Mouse (Mus musculus): ENCODE data around the gene Clic3.
"Not testable (repeated sequence)": the region's sequence is repeated elsewhere in the genome, so short reads cannot be mapped to it uniquely, and the experiment has no call there.

Clic3 gene

GRCm38 (mm10) chr2:25456205-25456953, at the start of gene Clic3:
TSS of gene Clic3 (plus strand) at chr2:25456838.
- no peak for DNase-seq (ENCODE audit: low spot score in 2 of 2)

- DNase-seq (ENCODE audit: low spot score in 2 of 2), result no peak
These were observed 47.7 kb upstream of the Clic3 start for GRCm38 (mm10) chr2:25408908-25409307.

DNA sequence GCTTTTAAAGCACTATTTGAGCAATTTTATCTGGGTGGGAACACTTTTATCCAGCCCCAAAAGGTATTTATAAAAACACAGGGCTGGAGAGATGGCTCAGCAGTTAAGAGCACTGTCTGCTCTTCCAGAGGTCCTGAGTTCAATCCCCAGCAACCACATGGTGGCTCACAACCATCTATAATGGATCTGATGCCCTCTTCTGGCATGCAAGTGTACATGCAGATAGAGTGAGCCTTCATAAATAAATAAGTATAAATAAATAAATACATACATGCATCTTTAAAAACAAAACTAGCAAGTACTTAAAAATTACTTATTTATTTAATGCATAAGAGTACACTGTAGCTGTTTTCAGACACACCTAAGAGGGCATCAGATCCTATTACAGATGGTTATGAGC, 43.2 kb upstream of the Clic3 start:
- not testable (repeated sequence) for DNase-seq (ENCODE audit: low spot score in 2 of 2)

DNA sequence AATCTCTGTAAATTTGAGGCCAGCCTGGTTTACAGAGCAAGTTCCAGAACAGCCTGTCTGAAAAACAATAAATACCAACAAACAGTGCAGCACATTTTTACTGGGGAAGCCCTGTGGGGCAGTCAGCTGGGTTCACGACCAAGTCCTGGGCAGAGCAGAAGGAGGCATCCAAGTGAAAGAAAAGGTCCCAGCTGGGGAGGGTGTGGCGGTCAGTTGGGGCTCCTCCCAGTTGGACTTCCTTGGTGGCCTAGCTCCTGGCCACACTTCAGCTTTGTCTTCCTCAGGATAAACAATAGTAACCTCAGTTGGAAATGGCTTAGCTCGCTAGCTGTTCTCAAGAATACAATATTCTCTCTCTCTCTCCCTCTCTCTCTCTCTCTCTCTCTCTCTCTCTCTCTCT, 39.2 kb upstream of the Clic3 start:
- DNase-seq (ENCODE audit: low spot score in 2 of 2), result peak in 1 of 2 experiments; percentile 34

GRCm38 (mm10) chr2:25421896-25422295, 34.7 kb upstream of the Clic3 start:
- peak in 1 of 2 experiments; percentile 62 for DNase-seq (ENCODE audit: low spot score in 2 of 2)

DNA sequence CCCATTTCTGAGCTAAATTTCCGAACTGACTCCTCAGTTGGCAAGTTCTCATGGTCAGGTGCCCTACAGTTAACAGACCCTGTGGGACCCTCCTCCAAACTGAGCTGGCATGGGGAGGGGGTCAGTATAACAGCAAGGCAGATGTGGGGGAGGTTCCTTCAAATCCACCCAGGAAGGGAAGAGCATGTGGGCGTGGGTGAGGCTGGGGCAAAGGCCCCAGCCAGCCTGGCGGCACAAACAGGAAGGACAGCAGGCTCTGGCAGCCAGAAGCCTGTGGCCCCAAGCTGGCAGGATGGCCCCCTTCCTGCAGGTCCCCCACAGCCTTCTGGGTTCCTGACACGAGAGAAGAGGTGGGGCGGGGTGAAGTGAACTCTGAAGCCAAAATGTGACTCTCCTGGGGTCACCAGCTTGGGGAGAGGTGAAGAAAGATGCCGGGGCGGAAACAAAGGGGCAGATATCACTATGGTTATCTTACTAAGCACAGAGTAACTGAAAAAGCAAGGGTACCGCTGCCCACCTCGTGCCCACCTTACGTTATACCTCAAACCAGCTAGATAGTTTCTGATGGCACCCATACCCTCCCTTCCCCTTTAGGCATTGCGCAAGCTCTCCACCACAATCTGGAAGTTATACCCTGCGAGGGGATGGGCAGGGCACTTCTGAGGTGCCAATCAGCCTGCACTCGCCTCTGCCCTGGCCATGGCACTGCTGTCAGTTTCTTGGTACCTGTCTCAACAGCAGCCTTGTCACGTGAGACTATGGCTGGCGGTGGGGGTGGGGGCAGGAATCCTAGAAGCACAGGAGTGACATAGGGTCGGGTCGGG, 33.8 kb upstream of the Clic3 start, which contains the start of gene Fut7:
Gene Fut7 (plus strand): TSS at position 681 of the 824 bp plus-strand sequence.
- no peak for DNase-seq (ENCODE audit: low spot score in 2 of 2)

DNA sequence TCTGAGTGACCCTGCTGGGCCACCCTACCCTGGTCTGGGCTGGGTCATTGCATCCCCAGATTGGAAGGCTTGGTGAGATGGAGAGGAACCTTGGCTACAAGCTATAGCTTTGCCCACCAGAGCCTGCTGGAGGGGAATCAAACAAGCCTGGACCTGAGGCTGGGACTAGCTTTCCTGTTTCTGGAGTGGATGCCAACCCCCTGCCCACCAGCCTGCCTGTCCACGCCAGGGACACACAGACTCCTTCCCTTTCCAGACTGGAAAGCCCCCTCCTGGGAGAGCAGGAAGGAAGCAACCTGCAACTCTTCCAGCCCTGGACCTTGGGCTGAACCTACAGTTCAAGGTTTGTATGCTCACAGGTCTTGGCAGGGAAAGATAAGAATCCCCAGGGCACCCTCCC, 33.0 kb upstream of the Clic3 start:
- DNase-seq (ENCODE audit: low spot score in 2 of 2), result no peak

DNA sequence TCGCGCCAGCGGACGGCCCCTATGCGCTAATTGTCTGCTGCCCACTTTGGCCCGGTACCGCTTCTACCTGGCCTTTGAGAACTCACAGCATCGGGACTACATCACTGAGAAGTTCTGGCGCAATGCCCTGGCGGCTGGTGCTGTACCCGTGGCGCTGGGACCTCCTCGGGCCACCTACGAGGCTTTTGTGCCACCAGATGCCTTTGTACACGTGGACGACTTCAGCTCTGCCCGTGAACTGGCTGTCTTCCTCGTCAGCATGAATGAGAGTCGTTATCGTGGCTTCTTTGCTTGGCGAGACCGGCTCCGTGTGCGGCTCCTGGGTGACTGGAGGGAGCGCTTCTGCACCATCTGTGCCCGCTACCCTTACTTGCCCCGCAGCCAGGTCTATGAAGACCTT, 31.2 kb upstream of the Clic3 start:
- DNase-seq (ENCODE audit: low spot score in 2 of 2), result no peak

DNA sequence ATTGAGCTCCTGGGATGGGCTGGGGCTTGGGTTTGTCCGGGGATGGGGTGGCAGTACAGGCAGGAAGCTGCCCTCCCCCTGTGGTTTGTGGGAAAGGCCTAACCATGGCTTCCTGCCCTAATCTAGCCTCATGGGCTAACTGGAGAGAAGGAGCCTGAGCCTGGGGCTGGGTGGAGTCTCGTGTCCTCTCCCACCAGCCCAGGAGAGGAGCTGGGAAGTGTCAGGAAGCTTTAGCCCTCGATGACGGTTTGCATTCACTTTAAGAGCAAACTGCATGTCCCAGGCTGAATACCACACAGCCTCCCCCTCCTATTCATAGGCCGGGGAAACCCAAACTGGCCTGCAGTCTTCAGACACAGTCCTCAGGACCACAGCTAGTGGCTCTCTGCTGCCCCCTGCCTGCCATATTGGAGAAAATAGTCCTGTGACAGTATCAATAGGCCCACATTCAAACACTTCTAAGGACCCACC, 29.9 kb upstream of the Clic3 start:
- peak in 1 of 2 experiments; percentile 73 for DNase-seq (ENCODE audit: low spot score in 2 of 2)

DNA sequence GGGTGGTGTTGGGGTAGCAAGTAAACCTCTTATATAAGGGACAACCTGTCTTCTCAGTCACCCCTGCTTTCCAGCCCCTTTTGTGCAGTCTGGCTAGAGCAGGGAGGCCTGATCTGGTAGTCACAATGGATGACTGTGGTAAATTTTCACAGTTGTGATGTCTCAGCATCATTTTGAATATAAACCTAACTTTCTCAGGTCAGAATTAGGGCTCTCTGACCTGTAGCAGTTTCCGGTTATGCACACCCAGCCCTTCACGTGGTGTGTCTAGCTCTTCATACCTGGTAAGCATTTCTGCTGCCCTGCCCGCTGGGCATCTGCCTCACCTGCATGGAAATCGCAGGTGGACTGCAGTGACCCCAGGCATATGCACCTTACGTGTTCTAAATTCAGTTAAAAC, 29.4 kb upstream of the Clic3 start:
- no peak for DNase-seq (ENCODE audit: low spot score in 2 of 2)

DNA sequence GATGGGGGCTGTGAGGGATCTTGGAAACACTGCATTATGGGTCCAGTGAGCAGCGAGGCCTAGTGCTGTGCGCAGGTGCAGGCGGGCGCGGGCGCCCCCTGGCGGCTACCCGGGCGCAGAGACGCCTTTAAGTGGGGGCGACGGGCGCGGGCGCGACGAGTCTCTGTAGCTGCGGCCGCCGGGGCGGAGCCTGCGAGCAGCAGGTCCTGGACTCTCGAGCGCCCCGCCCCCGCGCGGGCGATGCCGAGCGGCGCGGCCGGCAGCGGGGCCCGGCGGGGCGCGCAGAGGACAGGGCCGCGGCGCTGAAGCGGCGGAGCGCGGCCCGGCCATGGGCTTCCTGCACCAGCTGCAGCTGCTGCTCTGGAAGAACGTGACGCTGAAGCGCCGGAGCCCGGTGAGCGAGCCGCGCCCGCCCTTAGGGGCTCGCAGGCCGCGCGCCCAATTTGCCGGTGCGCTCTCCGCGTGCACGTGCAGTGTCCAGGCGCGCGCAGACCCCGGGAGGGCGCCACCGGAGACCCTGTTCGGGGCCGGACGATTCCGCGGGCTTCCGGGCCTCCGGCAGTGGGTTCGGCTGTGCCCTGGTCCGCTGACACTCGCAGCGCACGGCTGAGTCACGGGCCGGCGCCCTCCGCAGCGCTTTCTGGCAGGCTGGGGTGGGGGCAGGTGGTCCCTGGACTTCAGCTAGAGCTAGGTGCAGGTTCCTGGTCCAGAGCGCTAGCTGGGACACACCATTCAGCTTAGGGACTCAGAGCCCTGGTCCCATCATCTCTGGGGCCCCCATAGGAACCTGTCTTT, 28.0 kb upstream of the Clic3 start, which contains the start of gene Abca2:
Gene Abca2 (plus strand): TSS at position 262 of the 795 bp plus-strand sequence.
- peak; percentile 97 for DNase-seq (ENCODE audit: low spot score in 2 of 2)

DNA sequence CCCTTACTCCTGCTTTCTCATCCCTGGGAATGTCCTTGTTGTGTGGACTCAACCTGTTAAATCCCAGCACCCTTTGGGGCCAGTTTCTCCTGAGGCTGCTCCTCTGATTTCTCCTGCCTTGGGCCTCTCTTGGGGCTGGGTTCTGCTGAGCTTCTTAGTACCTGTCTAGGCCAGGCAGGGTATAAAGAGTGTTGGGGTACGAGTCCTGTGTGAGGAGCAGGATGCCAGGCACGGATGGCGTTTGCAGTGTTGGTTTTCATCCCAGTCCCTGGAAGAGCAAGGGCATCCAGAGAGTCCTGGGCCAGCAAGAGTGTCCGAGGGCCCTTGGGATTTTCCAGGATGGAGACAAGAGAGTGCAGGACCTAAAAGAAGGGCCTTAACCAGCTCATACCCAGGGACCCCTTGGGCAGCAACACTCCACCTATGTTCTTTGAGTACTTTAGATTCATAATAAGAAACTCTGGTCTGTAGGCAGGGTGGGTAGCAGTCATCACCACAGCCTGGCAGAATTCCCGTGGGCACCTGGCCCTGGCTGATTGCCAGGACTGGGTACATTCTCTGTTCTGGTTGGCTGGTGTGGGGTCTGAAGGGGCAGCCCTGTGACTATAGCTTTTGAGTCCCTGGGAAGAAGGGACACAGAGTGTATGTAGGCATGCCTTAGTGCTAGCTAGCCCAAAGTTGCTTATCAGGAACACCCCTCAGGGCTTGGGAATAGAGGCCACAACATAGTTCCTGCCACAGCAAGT, 27.0 kb upstream of the Clic3 start:
- DNase-seq (ENCODE audit: low spot score in 2 of 2), result no peak

- DNase-seq (ENCODE audit: low spot score in 2 of 2), result no peak
These were observed 26.0 kb upstream of the Clic3 start for GRCm38 (mm10) chr2:25430395-25431233.

- DNase-seq (ENCODE audit: low spot score in 2 of 2), result no peak
These were observed 25.3 kb upstream of the Clic3 start for GRCm38 (mm10) chr2:25431308-25431855.

DNA sequence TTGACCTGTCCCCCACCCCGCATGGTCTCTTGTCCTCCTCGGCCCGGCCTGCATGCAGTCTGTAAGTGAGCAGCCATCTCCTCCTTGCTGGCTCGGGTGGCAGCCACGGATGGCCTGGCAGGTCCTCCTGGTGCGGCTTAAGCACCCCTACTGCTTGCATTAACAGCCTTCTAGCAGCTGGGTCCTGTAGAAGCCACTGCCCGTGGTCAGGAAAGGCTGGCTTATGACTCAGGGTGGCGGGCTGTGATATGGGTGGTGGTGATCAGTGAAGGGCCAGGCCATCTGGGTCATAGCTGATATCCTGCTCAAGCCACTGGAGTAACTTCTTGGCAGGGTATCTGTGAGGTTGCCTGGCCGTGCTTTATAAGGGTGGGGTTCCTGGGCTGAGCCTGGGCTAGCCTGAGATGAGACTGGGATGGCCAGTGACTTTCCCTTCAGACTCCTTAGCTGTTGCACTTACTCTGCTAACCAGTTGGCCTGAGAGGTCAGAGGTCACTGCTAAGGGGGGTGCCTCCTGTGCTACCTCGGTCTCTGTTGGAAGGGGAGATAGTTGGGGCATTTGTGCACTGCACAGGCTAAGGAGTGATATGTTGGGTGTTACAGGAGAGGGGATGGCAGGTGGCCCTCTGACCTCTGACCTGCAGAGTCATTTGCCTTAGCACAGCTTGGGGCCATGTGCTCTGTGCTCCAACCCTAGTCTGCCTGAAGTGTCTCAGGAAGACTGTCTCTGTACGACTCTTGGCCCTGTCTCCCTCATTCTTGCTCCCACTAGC, 24.1 kb upstream of the Clic3 start:
- no peak for DNase-seq (ENCODE audit: low spot score in 2 of 2)

- DNase-seq (ENCODE audit: low spot score in 2 of 2), result no peak
These were observed 23.5 kb upstream of the Clic3 start for GRCm38 (mm10) chr2:25433101-25433500.

- DNase-seq (ENCODE audit: low spot score in 2 of 2), result no peak
These were observed 22.3 kb upstream of the Clic3 start for GRCm38 (mm10) chr2:25434292-25434691.

DNA sequence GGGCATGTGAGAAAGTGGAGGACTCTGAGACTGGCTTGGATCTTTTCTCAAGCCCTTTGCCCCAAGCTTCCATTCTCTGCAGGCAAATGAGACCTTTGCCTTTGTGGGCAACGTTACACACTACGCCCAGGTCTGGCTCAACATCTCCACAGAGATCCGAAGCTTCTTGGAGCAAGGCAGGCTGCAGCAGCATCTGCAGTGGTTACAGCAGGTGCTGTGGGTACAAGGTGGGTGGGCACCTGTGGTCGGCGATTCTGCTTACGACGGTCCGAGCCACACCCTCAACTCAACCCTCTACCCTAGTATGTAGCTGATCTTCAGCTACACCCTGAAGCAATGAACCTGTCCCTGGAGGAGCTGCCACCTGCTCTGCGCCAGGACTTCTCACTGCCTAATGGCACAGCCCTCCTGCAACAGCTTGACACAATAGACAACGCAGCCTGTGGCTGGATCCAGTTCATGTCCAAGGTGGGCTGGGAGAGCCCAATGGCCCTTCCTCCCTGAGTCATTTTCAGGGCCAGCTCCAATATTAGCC, 20.3 kb upstream of the Clic3 start:
- no peak for DNase-seq (ENCODE audit: low spot score in 2 of 2)

- DNase-seq (ENCODE audit: low spot score in 2 of 2), result no peak
These were observed 15.6 kb upstream of the Clic3 start for GRCm38 (mm10) chr2:25441067-25441466.

All from cerebellum, postnatal 4 days (tissue).